Mouse (Mus musculus) C2C12 (cell line): Measurements from ENCODE around the gene Kctd11. TPM values are rescaled to one million over a fixed set of nuclear protein-coding genes. Genes with fewer than 3 reads are reported as not detected.

Experiments
- H3K27me3 ChIP-seq: one replicate; pipeline ENCODE4 v1.6.1; 2011; ENCODE audit not compliant: control insufficient read depth, insufficient read depth, insufficient read length
- H3K36me3 ChIP-seq: one replicate; pipeline ENCODE4 v1.6.1; 2011; ENCODE audit not compliant: control insufficient read depth, insufficient read depth
- H3K4me3 ChIP-seq: one replicate; pipeline ENCODE4 v1.5.1; 2011; ENCODE audit warnings: mild to moderate bottlenecking, control low read depth; ENCODE audit not compliant: poor library complexity, insufficient read depth, severe bottlenecking
- H3K79me2 ChIP-seq: one replicate; pipeline ENCODE4 v1.6.1; 2011; ENCODE audit not compliant: control insufficient read depth, insufficient read depth
- H3K79me3 ChIP-seq: one replicate; pipeline ENCODE4 v1.6.1; 2011; ENCODE audit warnings: low read depth, control low read depth
- H3ac ChIP-seq: one replicate; pipeline ENCODE3; 2011; ENCODE audit warnings: low read depth; ENCODE audit not compliant: control insufficient read depth, insufficient read length
- CEBPB ChIP-seq: IDR thresholded peaks from one replicate; pipeline ENCODE4 v1.6.1; 2011; ENCODE audit warnings: low read depth, mild to moderate bottlenecking, control low read depth, moderate library complexity
- CTCF ChIP-seq: IDR thresholded peaks from one replicate; pipeline ENCODE4 v1.5.1; 2011; ENCODE audit not compliant: control insufficient read depth, insufficient read depth, insufficient read length
- FOSL1 ChIP-seq: IDR thresholded peaks from one replicate; pipeline ENCODE4 v1.8.0; 2011; ENCODE audit warnings: mild to moderate bottlenecking, low read length; ENCODE audit not compliant: poor library complexity, insufficient read depth, severe bottlenecking
- MAX ChIP-seq: IDR thresholded peaks from one replicate; pipeline ENCODE4 v1.6.1; 2011; ENCODE audit warnings: mild to moderate bottlenecking, control low read depth
- MYOD1 ChIP-seq: IDR thresholded peaks from one replicate; pipeline ENCODE4 v1.6.1; 2011; ENCODE audit warnings: low read depth; ENCODE audit not compliant: control insufficient read depth, insufficient read length
- MYOG ChIP-seq: IDR thresholded peaks from one replicate; pipeline ENCODE4 v1.6.1; 2011; ENCODE audit not compliant: control insufficient read depth, insufficient read length; ENCODE audit errors: extremely low read depth
- USF1 ChIP-seq: IDR thresholded peaks from one replicate; pipeline ENCODE4 v1.6.1; 2011; ENCODE audit warnings: low read depth, mild to moderate bottlenecking, control low read depth, moderate library complexity
- polyA plus RNA-seq: library from polyadenylated mRNA; unstranded; fragments of >200 nt; fragmentation: generic; extraction: Trizol; gene quantifications from one replicate; pipeline ENCODE4 v1.2.1, GENCODE M21; 2012; ENCODE audit warnings: missing spikeins

Gene Kctd11
- polyA plus RNA-seq, 1 experiment: 17.2 TPM

- Histone ChIP-seq H3K27me3 (peaks cover 8% of the 10 kb centered on the region), H3K4me3 (no peak overlapping the region), H3K79me3 (no peaks in the 10 kb centered on the region), H3ac (no peak overlapping the region), H3K79me2 (no peaks in the 10 kb centered on the region), H3K36me3 (peaks cover 15% of the 10 kb centered on the region)
- peak; percentile 53 for TF ChIP-seq CTCF
- no peak for TF ChIP-seq MYOG
These were observed 25.9 kb downstream of the Kctd11 start for GRCm38 (mm10) chr11:69855347-69855746.

GRCm38 (mm10) chr11:69854680-69855079 lies 26.5 kb downstream of the Kctd11 start:
- Histone ChIP-seq H3K79me2 (no peaks in the 10 kb centered on the region), H3ac (no peak overlapping the region), H3K79me3 (no peaks in the 10 kb centered on the region), H3K4me3 (no peak overlapping the region), H3K36me3 (peaks cover 22% of the 10 kb centered on the region), H3K27me3 (peaks cover 8% of the 10 kb centered on the region)
- TF ChIP-seq FOSL1 (no peak), CEBPB (no peak), USF1 (no peak), MYOG (no peak)

GRCm38 (mm10) chr11:69853994-69854393 lies 27.2 kb downstream of the Kctd11 start:
- Histone ChIP-seq H3K36me3 (peaks cover 28% of the 10 kb centered on the region), H3ac (no peak overlapping the region), H3K27me3 (peaks cover 8% of the 10 kb centered on the region), H3K79me3 (no peaks in the 10 kb centered on the region), H3K4me3 (no peak overlapping the region), H3K79me2 (no peaks in the 10 kb centered on the region)
- TF ChIP-seq MYOD1 (no peak), CTCF (no peak), FOSL1 (no peak), USF1 (peak; percentile 87)

- Histone ChIP-seq H3K79me2 (peaks cover 22% of the 10 kb centered on the region), H3K4me3 (no peak overlapping the region), H3ac (no peak overlapping the region), H3K79me3 (peaks cover 2% of the 10 kb centered on the region), H3K36me3 (peaks cover 45% of the 10 kb centered on the region), H3K27me3 (no peaks in the 10 kb centered on the region)
- TF ChIP-seq FOSL1 (no peak), MYOG (no peak), USF1 (no peak), MAX (no peak), CEBPB (no peak), CTCF (no peak), MYOD1 (no peak)
These were observed 30.5 kb downstream of the Kctd11 start for GRCm38 (mm10) chr11:69850754-69851153.

- no peak overlapping the region for H3K4me3 ChIP-seq
- peaks cover 2% of the 10 kb centered on the region for H3K79me3 ChIP-seq
- H3K36me3 ChIP-seq: peaks cover 45% of the 10 kb centered on the region
- no peak overlapping the region for H3ac ChIP-seq
- no peak for TF ChIP-seq MAX
- no peak for TF ChIP-seq CEBPB
- TF ChIP-seq USF1: no peak
- TF ChIP-seq MYOG: no peak
- TF ChIP-seq CTCF: no peak
- no peak for TF ChIP-seq FOSL1
- TF ChIP-seq MYOD1: no peak
- peaks cover 22% of the 10 kb centered on the region for H3K79me2 ChIP-seq
- H3K27me3 ChIP-seq: no peaks in the 10 kb centered on the region
These were observed 31.3 kb downstream of the Kctd11 start for GRCm38 (mm10) chr11:69849884-69850283.

GRCm38 (mm10) chr11:69849128-69849527 lies 32.1 kb downstream of the Kctd11 start:
- peaks cover 45% of the 10 kb centered on the region for H3K36me3 ChIP-seq
- no peak overlapping the region for H3ac ChIP-seq
- no peaks in the 10 kb centered on the region for H3K27me3 ChIP-seq
- peaks cover 2% of the 10 kb centered on the region for H3K79me3 ChIP-seq
- H3K4me3 ChIP-seq: no peak overlapping the region
- TF ChIP-seq CEBPB: no peak
- TF ChIP-seq MAX: no peak
- TF ChIP-seq USF1: no peak
- TF ChIP-seq MYOD1: no peak
- TF ChIP-seq FOSL1: no peak
- no peak for TF ChIP-seq CTCF
- TF ChIP-seq MYOG: no peak
- H3K79me2 ChIP-seq: peaks cover 22% of the 10 kb centered on the region
